Mouse (Mus musculus) brain, embryonic 18.5 days (tissue): ENCODE measurements around the gene Fam209.

ENCODE experiments used
- DNase-seq: peaks from one replicate; pipeline ENCODE4 v3.0.0-alpha.2; 2012; ENCODE audit warnings: low read depth, low spot score

Gene Fam209

GRCm38 (mm10) chr2:172472318-172472717 is at the start of gene Fam209:
Gene Fam209, plus strand, starts transcription at chr2:172472520.
- no peak for DNase-seq

- DNase-seq, result no peak
Measured at GRCm38 (mm10) chr2:172430609-172431008, 41.7 kb upstream of the Fam209 start.

GRCm38 (mm10) chr2:172433746-172434145 is 38.6 kb upstream of the Fam209 start:
- DNase-seq, result no peak

GRCm38 (mm10) chr2:172437371-172437952 is 34.9 kb upstream of the Fam209 start:
- DNase-seq, result no peak

GRCm38 (mm10) chr2:172439843-172440639 is 32.3 kb upstream of the Fam209 start, which contains the start of gene Rtf2:
Gene Rtf2, plus strand, starts transcription at chr2:172440556.
- peak; percentile 95 for DNase-seq

GRCm38 (mm10) chr2:172440640-172441005 is 31.7 kb upstream of the Fam209 start:
- DNase-seq, result no peak

GRCm38 (mm10) chr2:172441176-172441575 is 31.1 kb upstream of the Fam209 start:
- no peak for DNase-seq

- DNase-seq, result no peak
Measured at GRCm38 (mm10) chr2:172445617-172446016, 26.7 kb upstream of the Fam209 start.

GRCm38 (mm10) chr2:172447317-172447716 is 25.0 kb upstream of the Fam209 start:
- no peak for DNase-seq

GRCm38 (mm10) chr2:172448329-172448728 is 24.0 kb upstream of the Fam209 start:
- no peak for DNase-seq

- no peak for DNase-seq
Measured at GRCm38 (mm10) chr2:172450640-172451039, 21.7 kb upstream of the Fam209 start.

- DNase-seq, result no peak
Measured at GRCm38 (mm10) chr2:172452031-172452430, 20.3 kb upstream of the Fam209 start.

- DNase-seq, result no peak
Measured at GRCm38 (mm10) chr2:172452458-172452857, 19.9 kb upstream of the Fam209 start.

- DNase-seq, result no peak
Measured at GRCm38 (mm10) chr2:172458496-172458895, 13.8 kb upstream of the Fam209 start, which contains the start of gene Gcnt7. Gene Gcnt7, minus strand, starts transcription at chr2:172458596.

GRCm38 (mm10) chr2:172460647-172461046 is 11.7 kb upstream of the Fam209 start:
- no peak for DNase-seq

GRCm38 (mm10) chr2:172462813-172463212 is 9.5 kb upstream of the Fam209 start:
- no peak for DNase-seq

GRCm38 (mm10) chr2:172466427-172467132 is 5.7 kb upstream of the Fam209 start:
- no peak for DNase-seq

GRCm38 (mm10) chr2:172467206-172467605 is 5.1 kb upstream of the Fam209 start:
- no peak for DNase-seq

- DNase-seq, result peak; percentile 39
Measured at GRCm38 (mm10) chr2:172468346-172468819, 3.9 kb upstream of the Fam209 start.

- DNase-seq, result no peak
Measured at GRCm38 (mm10) chr2:172473591-172473990, 1.3 kb downstream of the Fam209 start.

- DNase-seq, result no peak
Measured at GRCm38 (mm10) chr2:172474970-172475369, 2.6 kb downstream of the Fam209 start.

GRCm38 (mm10) chr2:172476707-172477260 is 4.5 kb downstream of the Fam209 start:
- no peak for DNase-seq
